In genomic region chr11:55444772-55445171, GRCm38 (mm10) we compare ENCODE assay signal across 8 mouse cellular contexts. TPM values are rescaled to one million over a fixed set of nuclear protein-coding genes. Genes with fewer than 3 reads are reported as not detected.
DNase-seq lines count a peak whose midpoint lies in the region; ATAC-seq lines count a peak whose summit lies in the region.

No protein-coding gene starts in this region.

- ATAC-seq in erythroid progenitor cell, adult 5-6 weeks (replicated peaks; ENCODE audit: low FRiP score, poor library complexity, severe bottlenecking) = peak; percentile 62
- peak; percentile 42; the same call in 1 of the 2 replicates for ATAC-seq in megakaryocyte progenitor cell, adult 5-6 weeks (replicated peaks; ENCODE audit: poor library complexity)

- DNase-seq in cerebellum, adult 18-20 months = peak; percentile 59
- DNase-seq in cerebellum, adult 11-12 months = no peak
- DNase-seq in thymus, postnatal 14 days = peak; percentile 30
- DNase-seq in thymus, postnatal 25 days = no peak
- peak; percentile 83 for DNase-seq in kidney, adult 9 months
- no peak for DNase-seq in spleen, postnatal 4 days (ENCODE audit: low spot score in 2 of 2)

RNA-seq across cellular contexts. Expression of gene Atox1, which starts 16.3 kb away (rescaled TPM):
- 24.3 and 114 TPM in 2 replicates for total RNA-seq in erythroid progenitor cell, adult 5-6 weeks (2015; ENCODE audit: low replicate concordance)
- total RNA-seq in erythroid progenitor cell, adult 5-6 weeks (2017; ENCODE audit: low replicate concordance) = 18.5 TPM in 1 of 2 replicates, not detected in the other
- 120 TPM in 2 replicates for total RNA-seq in megakaryocyte progenitor cell, adult 5-6 weeks (2015)
- 54.3 and 72.9 TPM in 2 replicates for total RNA-seq in megakaryocyte progenitor cell, adult 5-6 weeks (2017)

RNA-seq across cellular contexts. Expression of gene Sparc, which starts 21.8 kb away (rescaled TPM):
- total RNA-seq in erythroid progenitor cell, adult 5-6 weeks (2015; ENCODE audit: low replicate concordance) = 1.8 and 3.8 TPM in 2 replicates
- total RNA-seq in erythroid progenitor cell, adult 5-6 weeks (2017; ENCODE audit: low replicate concordance) = 1.9 and 9.3 TPM in 2 replicates
- not detected in 2 replicates for total RNA-seq in megakaryocyte progenitor cell, adult 5-6 weeks (2015)
- not detected in 2 replicates for total RNA-seq in megakaryocyte progenitor cell, adult 5-6 weeks (2017)

RNA-seq across cellular contexts. Expression of gene G3bp1, which starts 24.7 kb away (rescaled TPM):
- total RNA-seq in erythroid progenitor cell, adult 5-6 weeks (2015; ENCODE audit: low replicate concordance) = 27.7 and 35.7 TPM in 2 replicates
- total RNA-seq in erythroid progenitor cell, adult 5-6 weeks (2017; ENCODE audit: low replicate concordance) = 22.5 and 28.2 TPM in 2 replicates
- 79.3 and 85.5 TPM in 2 replicates for total RNA-seq in megakaryocyte progenitor cell, adult 5-6 weeks (2015)
- total RNA-seq in megakaryocyte progenitor cell, adult 5-6 weeks (2017) = 123 and 135 TPM in 2 replicates

Comparison
In these comparisons a context has a peak if more than half of its experiments do, and no peak if none do; other contexts are left out.
1. DNase-seq: peak in cerebellum, adult 18-20 months (2 of 2), thymus, postnatal 14 days (single experiment) and kidney, adult 9 months (single experiment); none in cerebellum, adult 11-12 months (single experiment), thymus, postnatal 25 days (single experiment) and spleen, postnatal 4 days (0 of 2).